Mouse (Mus musculus) A20 (cell line): Measurements from ENCODE around the gene Stip1.
A peak's percentile ranks its signal among the peaks of the same experiment; 100 is the strongest.
"Not testable (repeated sequence)": the region's sequence is repeated elsewhere in the genome, so short reads cannot be mapped to it uniquely, and the experiment has no call there.

ENCODE experiments used
- DNase-seq: peaks from one replicate; pipeline ENCODE4 v3.0.0-alpha.2; 2011; ENCODE audit warnings: low read depth, low spot score

Gene Stip1

DNA sequence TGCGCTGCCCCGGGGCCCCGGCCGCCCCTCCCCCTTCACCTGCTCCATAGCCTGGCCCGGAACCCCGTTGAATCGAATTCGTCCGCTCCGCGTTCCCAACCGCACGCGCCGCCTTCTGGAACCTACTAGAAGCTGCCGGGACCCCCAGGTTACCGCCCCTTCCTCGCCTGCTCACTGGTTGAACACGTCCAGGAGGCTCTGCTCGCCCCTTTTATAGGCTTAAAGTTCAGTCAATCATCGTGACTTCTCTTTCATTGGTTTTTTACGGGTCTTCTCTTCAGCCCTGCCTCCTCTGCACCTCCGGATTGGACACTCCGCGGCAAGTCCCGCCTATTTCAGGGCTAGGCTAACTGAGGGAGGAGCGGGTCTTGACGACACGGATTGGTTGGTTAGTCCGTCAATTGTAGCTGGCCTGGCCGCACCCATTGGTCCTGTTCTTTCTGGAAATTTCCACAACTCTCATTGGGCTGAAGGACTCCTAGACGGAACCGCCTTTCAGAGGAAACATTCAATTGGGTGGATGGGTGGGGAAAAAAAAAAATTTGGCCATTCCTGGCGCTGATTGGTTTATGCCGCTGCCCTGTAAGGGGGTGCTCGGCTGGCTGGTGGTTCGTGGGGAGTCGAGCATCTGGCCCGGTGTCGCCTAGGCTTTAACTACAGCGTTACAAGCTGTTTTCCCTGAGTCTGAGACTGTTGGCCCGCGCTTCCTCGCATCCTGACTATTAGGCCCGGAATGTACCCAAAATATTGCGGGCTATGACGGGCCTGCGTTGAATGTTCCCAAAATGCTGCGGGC lies at the start of gene Stip1:
Gene Stip1 (minus strand): TSS at position 127 of the 796 bp plus-strand sequence.
- DNase-seq, result peak; percentile 100

- no peak for DNase-seq
Observed at GRCm38 (mm10) chr19:7089050-7089449, 49.3 kb upstream of the Stip1 start.

- no peak for DNase-seq
Observed at GRCm38 (mm10) chr19:7088558-7088957, 48.8 kb upstream of the Stip1 start.

DNA sequence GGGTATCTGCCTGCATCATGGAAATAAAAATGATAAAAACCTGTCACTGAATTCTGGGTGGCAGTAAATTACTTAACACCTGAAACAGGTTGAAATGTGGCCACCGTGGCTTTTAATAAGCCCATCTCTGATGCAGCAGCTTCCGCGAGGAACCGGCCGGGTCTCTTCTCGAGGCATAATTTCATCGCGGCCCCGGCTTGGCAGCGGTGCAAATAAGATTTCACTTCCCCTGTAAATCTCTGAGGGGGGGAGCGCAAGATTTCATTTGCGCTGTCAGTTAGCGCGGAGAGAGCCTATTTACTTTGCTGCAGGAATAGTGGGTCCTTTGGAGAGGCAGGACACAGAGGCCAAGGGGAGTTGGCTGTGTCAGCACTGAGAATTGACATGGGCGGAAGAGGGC lies 45.0 kb upstream of the Stip1 start:
- peak; percentile 54 for DNase-seq

DNA sequence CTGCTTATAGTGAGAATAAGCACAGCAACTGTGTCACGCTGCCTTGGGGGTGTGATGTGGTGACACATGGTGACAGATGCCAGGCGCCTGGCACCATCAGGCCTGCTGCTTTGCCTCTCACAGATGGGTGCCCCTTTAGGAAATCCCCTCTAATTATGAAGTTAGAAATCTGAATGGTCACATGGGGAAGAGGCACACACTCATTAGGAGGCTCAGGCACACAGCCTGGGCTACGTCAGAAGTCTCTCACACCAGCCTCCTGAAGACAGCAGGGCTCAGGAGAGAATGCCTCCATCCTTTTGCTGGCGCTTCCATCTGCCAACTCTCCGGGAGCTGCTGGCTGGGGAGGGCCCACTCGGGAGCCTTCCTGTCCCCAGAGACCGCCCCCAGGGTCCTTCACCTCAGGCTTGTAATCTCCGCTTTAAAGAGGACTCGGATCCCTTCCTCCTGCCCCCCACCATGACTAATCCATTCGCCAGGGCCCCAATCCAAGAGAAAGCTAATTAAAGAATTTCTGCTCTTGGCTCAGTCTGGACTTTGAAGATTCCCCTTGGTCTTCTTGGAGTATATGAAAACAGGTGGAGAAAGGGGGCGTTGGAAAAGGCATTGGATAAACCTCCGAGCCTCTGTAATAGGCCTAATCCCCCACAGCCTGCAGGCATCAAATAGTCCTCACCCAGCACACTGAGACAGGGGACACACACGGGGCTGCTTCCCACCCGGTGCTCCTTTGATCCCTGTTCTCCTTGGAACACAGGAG lies 43.4 kb upstream of the Stip1 start:
- DNase-seq, result peak; percentile 27

DNA sequence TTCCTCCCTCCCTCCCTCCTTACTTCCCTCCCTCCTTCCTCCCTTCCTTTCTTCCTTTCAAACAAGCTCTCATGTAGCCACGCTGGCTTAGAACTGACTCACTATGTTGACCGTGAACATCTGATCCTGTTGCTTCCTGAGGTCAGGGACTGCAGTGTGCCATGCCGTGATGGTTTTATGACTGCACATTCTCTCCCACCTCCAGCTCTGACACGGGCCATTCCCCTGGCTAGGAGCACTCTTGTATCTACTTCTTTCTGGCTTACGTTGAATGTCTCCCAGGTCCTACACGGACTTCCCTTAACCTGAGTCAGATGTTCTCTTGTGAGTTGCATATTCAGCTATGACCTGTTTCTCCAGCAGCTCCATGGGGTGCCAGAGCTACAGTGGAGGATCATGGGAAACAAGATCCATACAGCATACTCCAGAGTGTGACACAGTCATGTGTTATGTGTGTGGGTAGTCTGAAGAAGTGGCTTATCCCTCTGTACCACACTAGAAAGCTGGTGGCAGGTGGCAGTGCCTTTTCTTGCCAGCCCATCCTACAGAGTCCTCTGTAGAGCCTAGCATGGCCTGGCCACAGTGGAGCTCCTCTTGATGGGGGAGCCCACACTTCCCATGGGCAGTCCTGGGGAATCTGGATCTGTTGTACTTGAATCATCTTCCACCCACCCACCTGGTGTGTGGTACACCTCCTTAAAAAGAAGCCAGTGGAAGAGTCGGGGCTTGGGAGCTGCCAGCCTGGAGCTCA lies 41.9 kb upstream of the Stip1 start:
- no peak for DNase-seq

GRCm38 (mm10) chr19:7078271-7078670 lies 38.5 kb upstream of the Stip1 start:
- DNase-seq, result no peak

- no peak for DNase-seq
Observed at GRCm38 (mm10) chr19:7077666-7078065, 37.9 kb upstream of the Stip1 start.

DNA sequence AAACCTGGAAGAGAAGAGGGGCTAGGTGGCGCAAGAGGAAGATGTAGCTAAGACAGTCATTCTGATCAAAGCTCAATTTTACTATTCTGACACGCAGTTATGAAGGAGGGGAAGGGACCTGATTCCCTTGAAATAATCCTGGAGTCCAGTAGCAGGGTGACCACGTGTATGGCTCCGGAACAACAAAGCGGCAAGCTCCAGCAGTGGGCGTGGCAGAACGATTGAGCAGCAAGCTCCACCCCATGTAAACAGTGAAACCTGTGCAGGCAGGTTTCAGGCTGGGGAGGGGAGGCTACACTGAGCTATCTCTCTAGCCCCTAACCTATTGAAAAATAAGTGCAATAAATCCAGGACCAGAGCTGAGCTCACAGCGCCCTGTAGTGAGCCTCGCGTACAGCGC lies 35.6 kb upstream of the Stip1 start:
- DNase-seq, result not testable (repeated sequence)

DNA sequence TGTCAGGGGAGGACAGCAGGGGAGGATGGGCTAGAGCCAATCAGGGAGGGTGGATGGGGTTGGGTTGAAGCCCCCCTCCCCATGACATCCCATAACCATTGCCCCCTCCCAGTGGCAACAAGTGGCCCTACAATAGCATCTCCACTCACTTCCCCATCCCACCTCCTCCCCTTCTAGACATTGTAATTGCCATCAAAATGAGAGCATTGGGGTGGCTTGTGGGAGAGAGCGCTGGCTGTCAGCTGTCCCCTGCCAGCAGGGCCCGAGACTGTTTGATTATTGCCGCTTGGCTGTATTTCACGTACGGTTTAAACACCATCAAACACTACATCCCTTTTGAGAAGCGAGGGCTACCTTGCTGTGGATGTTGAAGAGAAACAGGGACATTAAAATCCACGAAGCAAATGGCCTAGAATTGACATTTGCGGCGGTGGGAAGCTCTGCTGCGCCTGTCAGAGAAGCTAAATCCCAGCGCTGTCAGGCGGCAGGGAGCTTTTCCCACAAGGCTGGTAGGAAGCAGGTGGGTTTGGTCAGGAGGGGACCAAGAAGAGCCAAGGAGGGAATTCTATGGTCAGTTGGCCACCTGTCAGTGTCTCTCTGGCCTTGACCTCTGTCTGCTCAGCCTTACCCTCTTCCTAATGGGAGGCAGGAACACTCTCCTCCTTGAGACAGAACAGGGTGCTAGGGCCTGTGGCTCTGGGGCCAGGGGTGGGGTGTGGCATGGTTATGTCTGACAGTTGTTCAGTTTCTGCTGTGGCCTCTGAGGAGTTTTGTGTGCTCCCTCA lies 34.4 kb upstream of the Stip1 start:
- no peak for DNase-seq

GRCm38 (mm10) chr19:7072221-7072620 lies 32.5 kb upstream of the Stip1 start:
- no peak for DNase-seq

GRCm38 (mm10) chr19:7070775-7071174 lies 31.0 kb upstream of the Stip1 start:
- DNase-seq, result no peak

- DNase-seq, result no peak
Observed at GRCm38 (mm10) chr19:7069781-7070763, 30.3 kb upstream of the Stip1 start.

DNA sequence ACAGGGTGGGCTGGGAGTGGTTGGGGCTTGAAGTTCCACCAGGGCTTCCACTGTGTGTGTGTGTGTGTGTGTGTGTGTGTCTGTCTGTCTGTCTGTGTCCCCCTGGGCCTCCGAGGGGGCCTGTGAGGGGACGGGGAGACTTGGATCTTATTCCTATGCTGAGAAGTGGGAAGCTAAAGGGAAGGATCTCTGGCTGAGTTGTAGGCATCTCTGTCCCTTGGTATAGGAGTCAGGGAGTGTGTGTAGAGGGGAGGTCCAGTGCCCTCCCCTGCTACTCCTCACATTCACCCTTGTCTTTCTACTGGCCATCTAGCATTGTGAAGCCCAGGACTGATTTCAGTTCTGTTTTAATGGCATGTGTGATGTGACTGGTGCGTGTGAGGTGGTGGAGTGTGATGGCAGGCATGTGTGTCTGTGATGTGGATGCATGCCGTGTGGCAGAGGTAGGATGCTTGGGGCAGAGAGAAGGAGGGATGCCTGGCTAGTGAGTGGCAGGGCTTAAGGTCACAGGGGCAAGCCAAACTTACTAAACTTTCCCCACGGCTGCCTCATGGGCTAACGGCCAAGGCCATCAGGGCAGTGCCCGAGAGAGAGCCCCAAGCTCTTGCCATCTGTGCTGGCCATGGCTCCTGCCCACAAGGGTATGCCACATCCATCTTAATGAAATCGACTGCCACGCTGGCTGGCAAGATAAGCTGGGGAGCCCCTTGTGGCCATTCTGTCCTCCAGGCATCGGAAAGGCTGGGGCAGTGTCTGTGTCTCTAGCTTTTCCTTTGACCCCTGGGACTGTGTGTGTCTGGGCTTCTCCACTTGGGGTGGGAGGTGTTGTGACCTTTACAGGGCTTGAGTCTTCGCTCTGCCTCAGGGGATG lies 29.1 kb upstream of the Stip1 start:
- DNase-seq, result no peak

DNA sequence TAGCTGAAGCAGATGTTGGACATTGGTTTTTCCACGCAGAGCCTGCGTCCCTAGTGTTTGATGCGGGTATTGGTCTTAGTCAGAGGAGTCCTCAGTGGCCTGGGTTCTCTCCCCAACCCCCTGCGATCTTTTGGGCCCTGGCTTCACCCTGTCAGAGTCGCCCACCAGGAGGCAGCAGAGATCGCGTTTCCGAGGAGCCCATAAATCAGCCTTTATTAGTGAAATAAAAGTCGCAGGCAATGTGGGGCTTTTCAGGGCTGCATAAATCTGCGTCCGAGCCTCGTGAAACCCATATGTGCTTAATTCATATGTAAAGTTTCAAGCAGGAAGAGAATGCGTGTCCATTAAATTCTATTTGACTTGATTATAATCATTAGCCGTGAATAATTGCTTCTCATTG lies 28.4 kb upstream of the Stip1 start:
- peak; percentile 65 for DNase-seq

DNA sequence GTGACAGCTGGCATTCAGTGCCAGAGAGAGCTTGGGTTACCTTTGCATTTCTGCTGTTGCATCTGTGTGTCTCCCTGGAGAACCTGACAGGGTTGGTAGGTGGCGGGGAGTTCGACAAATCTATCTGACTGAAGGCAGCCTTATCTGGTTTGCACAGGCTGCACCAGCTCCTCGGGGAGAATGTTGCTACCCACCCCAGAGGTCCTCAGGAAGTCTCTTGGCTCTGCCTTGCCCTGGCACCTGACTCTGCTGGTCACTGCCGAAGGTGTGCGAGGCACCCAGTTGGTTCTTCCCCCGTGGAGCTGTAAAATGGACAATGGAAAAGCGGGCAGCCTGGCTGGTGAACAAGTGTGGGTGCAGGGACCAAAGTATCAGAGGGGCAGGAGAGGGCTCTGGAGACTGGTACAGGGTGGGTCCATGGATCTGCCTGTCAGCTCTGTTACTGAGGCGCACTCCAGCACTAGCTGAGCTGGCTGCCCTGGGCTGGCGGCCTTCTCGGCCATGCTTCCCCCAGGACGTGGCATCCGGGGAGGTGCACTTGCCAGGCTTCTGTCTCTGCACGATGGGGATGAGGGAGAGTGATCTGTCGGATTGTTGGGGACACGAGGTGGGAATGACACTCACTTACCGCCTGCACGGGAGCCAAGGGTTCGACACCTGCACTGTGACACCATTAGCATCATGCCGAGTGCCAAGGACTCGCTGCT lies 27.7 kb upstream of the Stip1 start:
- no peak for DNase-seq

DNA sequence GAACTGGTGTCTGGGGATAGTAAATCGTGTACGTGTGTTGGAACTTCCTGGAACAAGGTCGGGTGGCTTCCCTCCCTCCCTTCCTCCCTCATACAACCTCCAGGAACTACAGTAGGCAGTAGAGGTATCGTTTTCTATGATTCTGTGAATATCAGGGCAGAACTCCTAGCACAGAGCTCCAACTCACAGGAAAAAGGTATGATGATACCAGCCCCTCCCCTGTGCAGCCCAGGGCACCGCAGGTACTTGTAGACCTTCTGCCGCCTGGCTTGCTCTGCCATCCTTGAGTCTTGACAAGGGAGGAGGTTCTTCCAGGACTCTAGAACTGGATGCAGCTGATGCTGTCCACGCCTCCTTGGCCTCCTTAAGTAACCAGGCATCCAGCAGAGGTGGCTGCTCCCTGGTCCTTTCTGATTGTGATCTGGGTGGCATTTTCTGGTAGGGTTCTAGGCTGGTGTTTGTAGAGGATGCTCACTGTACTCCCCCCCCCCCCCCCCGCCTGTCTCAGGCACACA lies 27.1 kb upstream of the Stip1 start:
- DNase-seq, result no peak

- DNase-seq, result no peak
Observed at GRCm38 (mm10) chr19:7066034-7066827, 26.5 kb upstream of the Stip1 start.
